In the genomic region with DNA sequence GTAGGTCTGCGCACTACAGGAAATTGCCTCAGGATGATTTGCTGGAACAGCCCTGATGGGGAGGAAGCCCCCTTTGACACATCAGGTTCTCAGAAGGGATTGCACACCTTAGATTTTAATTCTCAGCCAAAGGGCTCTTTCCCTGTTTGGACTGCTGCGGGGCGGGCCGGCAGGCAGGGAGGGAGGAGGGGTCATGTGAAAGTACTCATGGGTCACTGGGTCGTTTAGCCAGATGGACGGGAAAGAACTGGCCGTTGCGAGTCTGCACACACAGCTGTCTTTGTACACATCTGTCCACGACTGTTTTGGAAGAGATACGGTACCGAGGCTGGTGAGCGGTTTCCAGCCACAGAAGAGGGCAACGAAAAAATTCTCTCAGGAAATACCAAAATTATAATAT, we compare ENCODE assay signal across 12 mouse cellular contexts. TPM values are rescaled to one million over a fixed set of nuclear protein-coding genes. Genes with fewer than 3 reads are reported as not detected.
DNase-seq lines count a peak whose midpoint lies in the region; ATAC-seq and TF ChIP-seq lines count a peak whose summit lies in the region.
"Had no signal": no experiment of that assay in that cellular context is flagged by ENCODE, and none has a peak within 500 bp of the region (broad histone marks: within the 10 kb centered on the region; RNA-seq: fewer than 3 reads in every experiment).

No protein-coding gene starts in this region.

- H3K9ac ChIP-seq in ES-Bruce4 (ENCODE audit: low read depth, poor library complexity, severe bottlenecking) = no peak overlapping the region
- H3K9ac ChIP-seq in kidney, embryonic 16.5 days (replicated peaks; ENCODE audit: low read length) = 0 out of 2 replicates have a peak overlapping the region, but pooled peaks have one; percentile 24
- H3K9ac ChIP-seq in liver, embryonic 16.5 days (ENCODE audit: low read depth, low read length) = no peak overlapping the region
- H3K9ac ChIP-seq: heart, embryonic 12.5 days; liver, embryonic 13.5 days had no signal

- TF ChIP-seq EP300 in ES-Bruce4 (IDR thresholded peaks at IDR 0.05; ENCODE audit: insufficient read depth, low read depth, low read length) = peak; percentile 34; the same call in 1 of the 2 replicates

- WGBS in kidney, embryonic 16.5 days = 17% methylated on average over 13 of the region's 13 CpGs
- 61% methylated on average over 13 of the region's 13 CpGs for WGBS in liver, embryonic 16.5 days (ENCODE audit: insufficient replicate concordance)

- no peak overlapping the region for H3K4me3 ChIP-seq in ES-Bruce4 (ENCODE audit: low read depth, low read length)
- no peak overlapping the region for H3K4me3 ChIP-seq in kidney, embryonic 16.5 days (ENCODE audit: low read length)
- no peak overlapping the region for H3K4me3 ChIP-seq in liver, embryonic 16.5 days (ENCODE audit: low read depth, low read length)
- H3K4me3 ChIP-seq: heart, embryonic 12.5 days; liver, embryonic 13.5 days had no signal

- TF ChIP-seq POLR2A in ES-Bruce4 (IDR thresholded peaks at IDR 0.05; ENCODE audit: insufficient read depth, low read length) = no peak

- H3K36me3 ChIP-seq in ES-Bruce4 (ENCODE audit: control insufficient read depth, insufficient read depth, low read length, poor library complexity, severe bottlenecking) = no peaks in the 10 kb centered on the region
- no peaks in the 10 kb centered on the region for H3K36me3 ChIP-seq in kidney, embryonic 16.5 days (ENCODE audit: insufficient read depth, low read length)
- H3K36me3 ChIP-seq in liver, embryonic 16.5 days (ENCODE audit: control insufficient read depth, insufficient read depth) = no peaks in the 10 kb centered on the region
- H3K36me3 ChIP-seq: heart, embryonic 12.5 days; liver, embryonic 13.5 days had no signal

- peak; percentile 57 for ATAC-seq in kidney, embryonic 16.5 days (ENCODE audit: low FRiP score, low TSS enrichment)
- ATAC-seq in liver, embryonic 16.5 days (ENCODE audit: low read depth) = peak; percentile 71
- ATAC-seq: activated CD4-positive, CD25-positive, alpha-beta regulatory T cell, adult 4 months had no signal

- no peaks in the 10 kb centered on the region for H3K9me3 ChIP-seq in ES-Bruce4 (replicated peaks; ENCODE audit: control insufficient read depth, insufficient read depth, low read length, poor library complexity, severe bottlenecking)
- no peaks in the 10 kb centered on the region for H3K9me3 ChIP-seq in kidney, embryonic 16.5 days (ENCODE audit: low read length)
- no peaks in the 10 kb centered on the region for H3K9me3 ChIP-seq in liver, embryonic 16.5 days (replicated peaks; ENCODE audit: control insufficient read depth, low read length)
- H3K9me3 ChIP-seq: heart, embryonic 12.5 days; liver, embryonic 13.5 days had no signal

- H3K27me3 ChIP-seq in ES-Bruce4 (ENCODE audit: control insufficient read depth, insufficient read depth, low read length, poor library complexity, severe bottlenecking) = no peaks in the 10 kb centered on the region
- H3K27me3 ChIP-seq in kidney, embryonic 16.5 days (ENCODE audit: insufficient read depth, low read length) = no peaks in the 10 kb centered on the region
- H3K27me3 ChIP-seq in liver, embryonic 16.5 days (ENCODE audit: control insufficient read depth, insufficient read depth, low read depth, low read length) = no peaks in the 10 kb centered on the region
- H3K27me3 ChIP-seq: heart, embryonic 12.5 days; liver, embryonic 13.5 days had no signal

- DNase-seq in embryo, embryonic 11 days = peak; percentile 53
- no peak for DNase-seq in cerebellum, postnatal 25 days
- DNase-seq in spleen, postnatal 36 days (ENCODE audit: low spot score in 2 of 2) = no peak
- no peak for DNase-seq in cerebellum, postnatal 10 days
- DNase-seq: cerebellum, adult 11-12 months; liver, embryonic 13.5 days; thymus, adult 18-20 months had no signal

- no peak for TF ChIP-seq CTCF in ES-Bruce4 (IDR thresholded peaks at IDR 0.05; ENCODE audit: low read depth, low read length)

- no peaks in the 10 kb centered on the region for H3K4me1 ChIP-seq in ES-Bruce4 (ENCODE audit: control insufficient read depth, insufficient read depth, low read length)
- H3K4me1 ChIP-seq in kidney, embryonic 16.5 days (ENCODE audit: insufficient read depth, low read length) = peaks cover 62% of the 10 kb centered on the region
- H3K4me1 ChIP-seq in liver, embryonic 16.5 days (ENCODE audit: control insufficient read depth, low read depth, low read length) = peaks cover 2% of the 10 kb centered on the region

- peak overlapping the region; percentile 16; the same call in 1 of the 2 replicates for H3K4me2 ChIP-seq in kidney, embryonic 16.5 days (replicated peaks; ENCODE audit: low read depth, low read length)
- H3K4me2 ChIP-seq in liver, embryonic 16.5 days (ENCODE audit: low read depth, low read length) = no peak overlapping the region
- H3K4me2 ChIP-seq: heart, embryonic 12.5 days; liver, embryonic 13.5 days had no signal

- H3K27ac ChIP-seq in ES-Bruce4 (ENCODE audit: insufficient read depth, low read length) = no peak overlapping the region
- peak overlapping the region; percentile 61 for H3K27ac ChIP-seq in kidney, embryonic 16.5 days (ENCODE audit: low read length)
- H3K27ac ChIP-seq in liver, embryonic 16.5 days (ENCODE audit: low read length) = no peak overlapping the region
- H3K27ac ChIP-seq: liver, embryonic 13.5 days had no signal

RNA-seq across cellular contexts. Expression of a gene that starts 13.2 kb away (rescaled TPM):
- polyA plus RNA-seq in ES-Bruce4 (2011; ENCODE audit: insufficient read depth, insufficient read length, low read depth, missing spikeins) = 20.2 and 20.5 TPM in 2 replicates
- polyA plus RNA-seq in kidney, embryonic 16.5 days (2015; fragmentation: Nextera tagmentation; extraction: Ambion mirVana) = 27.5 and 30.7 TPM in 2 replicates
- polyA plus RNA-seq in liver, embryonic 16.5 days (2015; fragmentation: Nextera tagmentation; extraction: Ambion mirVana) = 3.2 and 3.7 TPM in 2 replicates
